Comparison of ENCODE assay signal across 7 mouse cellular contexts in the genomic region with DNA sequence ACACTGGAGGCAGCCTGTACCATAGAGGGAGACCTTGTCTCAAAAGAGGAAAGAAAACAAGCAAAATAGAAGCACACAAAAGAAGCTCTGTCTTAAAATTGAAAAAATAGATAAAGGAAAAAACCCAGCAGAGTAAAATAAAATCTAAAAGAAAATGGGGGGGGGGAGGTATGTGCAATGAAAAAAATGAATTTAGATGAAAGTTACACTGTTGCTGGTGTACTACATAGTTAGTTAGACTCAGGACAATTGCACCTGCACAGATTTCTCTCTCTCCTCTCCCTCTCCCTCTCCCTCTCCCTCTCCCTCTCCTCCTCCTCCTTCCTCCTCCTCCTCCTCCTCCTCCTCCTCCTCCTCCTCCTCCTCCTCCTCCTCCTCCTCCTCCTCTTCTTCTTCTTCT. TPM values are rescaled to one million over a fixed set of nuclear protein-coding genes. Genes with fewer than 3 reads are reported as not detected.
A peak's percentile ranks its signal among the peaks of the same experiment; 100 is the strongest.
DNase-seq lines count a peak whose midpoint lies in the region; ATAC-seq and TF ChIP-seq lines count a peak whose summit lies in the region.

TSS of gene Scarb2 (minus strand) at position 101 of the 400 bp plus-strand sequence.

- H3K4me3 ChIP-seq in CH12.LX (replicated peaks in 1 of 3; ENCODE audit: low read depth in 2 of 3, low read length in 2 of 3, poor library complexity in 1 of 3) (peak within 1 kb of the TSS; percentile 79 to 93 (median 92)), ES-E14 (ENCODE audit: insufficient read depth in 1 of 2, low read depth in 1 of 2, low read length in 2 of 2, poor library complexity in 1 of 2, severe bottlenecking in 1 of 2) (peak within 1 kb of the TSS; percentile 91 to 92)
- H3K4me3 ChIP-seq in forebrain, embryonic 16.5 days (replicated peaks; ENCODE audit: low read length), result peak within 1 kb of the TSS; percentile 95
- peak within 1 kb of the TSS; percentile 64 for H3K4me3 ChIP-seq in hindbrain, embryonic 14.5 days (replicated peaks; ENCODE audit: low read length)
- H3K4me3 ChIP-seq in liver, postnatal 0 days (ENCODE audit: low read depth, low read length), result peak within 1 kb of the TSS; percentile 85

- H3K9me3 ChIP-seq in CH12.LX (replicated peaks; ENCODE audit: low read length) (peaks cover 6% of the 10 kb centered on the region), ES-E14 (ENCODE audit: control insufficient read depth, insufficient read depth, low read depth, low read length) (no peaks in the 10 kb centered on the region)
- H3K9me3 ChIP-seq in forebrain, embryonic 16.5 days (ENCODE audit: control insufficient read depth, low read length), result no peaks in the 10 kb centered on the region
- no peaks in the 10 kb centered on the region for H3K9me3 ChIP-seq in hindbrain, embryonic 14.5 days (ENCODE audit: control insufficient read depth, low read length)
- H3K9me3 ChIP-seq in liver, postnatal 0 days (ENCODE audit: low read length), result no peaks in the 10 kb centered on the region

- no peak for TF ChIP-seq CTCF in CH12.LX (conservative IDR thresholded peaks at IDR 0.05 in 1 of 2, IDR thresholded peaks at IDR 0.05 in 1 of 2; ENCODE audit: low read depth in 2 of 2, low read length in 2 of 2)
- TF ChIP-seq CTCF in liver, postnatal 0 days (IDR thresholded peaks at IDR 0.05; ENCODE audit: low read depth), result no peak

- H3K36me3 ChIP-seq in CH12.LX (replicated peaks in 1 of 2; ENCODE audit: control insufficient read depth in 1 of 2, insufficient read depth in 1 of 2, low read length in 1 of 2), result no peaks in the 10 kb centered on the region
- H3K36me3 ChIP-seq in ES-E14 (ENCODE audit: control insufficient read depth, insufficient read depth, low read length, poor library complexity, severe bottlenecking), result no peaks in the 10 kb centered on the region
- no peaks in the 10 kb centered on the region for H3K36me3 ChIP-seq in forebrain, embryonic 16.5 days (ENCODE audit: control insufficient read depth, insufficient read depth)
- no peaks in the 10 kb centered on the region for H3K36me3 ChIP-seq in hindbrain, embryonic 14.5 days (replicated peaks; ENCODE audit: control insufficient read depth, insufficient read depth)
- no peaks in the 10 kb centered on the region for H3K36me3 ChIP-seq in liver, postnatal 0 days (replicated peaks; ENCODE audit: insufficient read depth, low read length)

- TF ChIP-seq EP300 in CH12.LX (IDR thresholded peaks at IDR 0.05; ENCODE audit: low read length), result no peak
- no peak for TF ChIP-seq EP300 in liver, postnatal 0 days (IDR thresholded peaks at IDR 0.05; ENCODE audit: low read depth)

- dilution Hi-C loops in CH12.LX (cut with MboI; ENCODE audit: extremely low pct_ligation_motif_present, extremely low pct_unique_long_range_greater_than_20kb, low sequenced_read_pairs), result no loop called here

- in situ Hi-C loops in CH12.LX (cut with MboI; ENCODE audit: low pct_ligation_motif_present, low pct_unique_long_range_greater_than_20kb, low sequenced_read_pairs) (loop anchor here (5.0 to 10.0 kb wide), 2 partner anchors 44 to 62 kb away; no protein-coding TSS in a partner anchor), ES-E14 (cut with MboI; ENCODE audit: low sequenced_read_pairs in 2 of 2, unreplicated experiment in 2 of 2) (no loop called here)

- TF ChIP-seq RAD21 in CH12.LX (IDR thresholded peaks at IDR 0.05; ENCODE audit: low read depth, low read length), result no peak

- no peaks in the 10 kb centered on the region for H3K79me2 ChIP-seq in CH12.LX (replicated peaks; ENCODE audit: control insufficient read depth, extremely low read depth, insufficient read depth, poor library complexity, severe bottlenecking)

- no peak for DNase-seq in CH12.LX (ENCODE audit: extremely low read depth)
- DNase-seq in ES-E14 (ENCODE audit: low read depth, low spot score), result no peak
- DNase-seq in hindbrain, embryonic 14.5 days (ENCODE audit: low spot score), result no peak
- DNase-seq in liver, postnatal 0 days, result no peak
- no peak for DNase-seq in adipocyte (ENCODE audit: low spot score)

- H3K4me1 ChIP-seq in CH12.LX (ENCODE audit: control insufficient read depth in 1 of 2, insufficient read depth in 2 of 2), result peaks cover 11 to 38% of the 10 kb centered on the region in 2 experiments
- H3K4me1 ChIP-seq in ES-E14 (ENCODE audit: control insufficient read depth in 2 of 2, insufficient read depth in 2 of 2, low read length in 2 of 2, poor library complexity in 1 of 2), result peaks cover 4% of the 10 kb centered on the region in 2 experiments; a peak in 2 of 4 replicates
- peaks cover 23% of the 10 kb centered on the region for H3K4me1 ChIP-seq in forebrain, embryonic 16.5 days (replicated peaks; ENCODE audit: control insufficient read depth, insufficient read depth, low read length)
- peaks cover 21% of the 10 kb centered on the region for H3K4me1 ChIP-seq in hindbrain, embryonic 14.5 days (replicated peaks; ENCODE audit: control insufficient read depth, insufficient read depth, low read length)
- peaks cover 28% of the 10 kb centered on the region for H3K4me1 ChIP-seq in liver, postnatal 0 days (ENCODE audit: insufficient read depth)

- no peak for ATAC-seq in forebrain, embryonic 16.5 days
- ATAC-seq in hindbrain, embryonic 14.5 days (ENCODE audit: low FRiP score), result no peak
- ATAC-seq in liver, postnatal 0 days, result no peak
- ATAC-seq in frontal cortex, adult (ENCODE audit: low TSS enrichment), result no peak

- no peak within 1 kb of the TSS for H3K27ac ChIP-seq in CH12.LX (ENCODE audit: insufficient read depth, low read depth)
- peak within 1 kb of the TSS; percentile 24; the same call in 1 of the 2 replicates for H3K27ac ChIP-seq in ES-E14 (ENCODE audit: insufficient read depth, low read depth, low read length, poor library complexity, severe bottlenecking)
- peak within 1 kb of the TSS; percentile 99 for H3K27ac ChIP-seq in forebrain, embryonic 16.5 days (ENCODE audit: low read length)
- peak within 1 kb of the TSS; percentile 98 for H3K27ac ChIP-seq in hindbrain, embryonic 14.5 days
- peak within 1 kb of the TSS; percentile 98 for H3K27ac ChIP-seq in liver, postnatal 0 days (ENCODE audit: low read depth)

- H3K9ac ChIP-seq in CH12.LX (ENCODE audit: insufficient read depth, low read depth), result peak within 1 kb of the TSS; percentile 39
- peak within 1 kb of the TSS; percentile 73 for H3K9ac ChIP-seq in ES-E14 (ENCODE audit: insufficient read depth, low read depth, low read length, poor library complexity, severe bottlenecking)
- H3K9ac ChIP-seq in forebrain, embryonic 16.5 days (replicated peaks; ENCODE audit: low read depth, low read length), result peak within 1 kb of the TSS; percentile 96
- peak within 1 kb of the TSS; percentile 89 for H3K9ac ChIP-seq in hindbrain, embryonic 14.5 days
- peak within 1 kb of the TSS; percentile 51; the same call in 1 of the 2 replicates for H3K9ac ChIP-seq in liver, postnatal 0 days (replicated peaks)

- TF ChIP-seq POLR2A in CH12.LX (IDR thresholded peaks at IDR 0.05; ENCODE audit: low read depth, low read length), result no peak

- peak within 1 kb of the TSS; percentile 77 for H3K4me2 ChIP-seq in CH12.LX (ENCODE audit: insufficient read depth, low read depth, poor library complexity, severe bottlenecking)
- H3K4me2 ChIP-seq in forebrain, embryonic 16.5 days (ENCODE audit: low read length), result peak within 1 kb of the TSS; percentile 90
- peak within 1 kb of the TSS; percentile 57 for H3K4me2 ChIP-seq in hindbrain, embryonic 14.5 days (replicated peaks)
- peak within 1 kb of the TSS; percentile 86 for H3K4me2 ChIP-seq in liver, postnatal 0 days (ENCODE audit: low read depth, low read length)

- no peaks in the 10 kb centered on the region for H3K27me3 ChIP-seq in CH12.LX (replicated peaks)
- H3K27me3 ChIP-seq in forebrain, embryonic 16.5 days (replicated peaks; ENCODE audit: control insufficient read depth, insufficient read depth, low read length), result no peaks in the 10 kb centered on the region
- no peaks in the 10 kb centered on the region for H3K27me3 ChIP-seq in hindbrain, embryonic 14.5 days (ENCODE audit: control insufficient read depth, insufficient read depth, low read length)
- no peaks in the 10 kb centered on the region for H3K27me3 ChIP-seq in liver, postnatal 0 days (ENCODE audit: insufficient read depth, low read length)

TF ChIP-seq in CH12.LX, 34 proteins besides CTCF, POLR2A, EP300 and RAD21:
- TF ChIP-seq ZMIZ1 (IDR thresholded peaks at IDR 0.05; ENCODE audit: low read depth, low read length) (no peak), TBP (conservative IDR thresholded peaks at IDR 0.05; ENCODE audit: low read depth, low read length) (no peak)

TF ChIP-seq in ES-E14, 5 proteins besides CTCF, POLR2A, EP300 and RAD21:
- TF ChIP-seq HCFC1 (IDR thresholded peaks at IDR 0.05; ENCODE audit: borderline replicate concordance, insufficient read depth, low read length), result no peak
- no peak for TF ChIP-seq ZC3H11A (IDR thresholded peaks at IDR 0.05; ENCODE audit: borderline replicate concordance, low read depth, low read length)
- no peak for TF ChIP-seq MAFK (IDR thresholded peaks at IDR 0.05; ENCODE audit: insufficient read depth, low read depth, low read length)
- TF ChIP-seq CHD2 (IDR thresholded peaks at IDR 0.05; ENCODE audit: low read depth, low read length), result no peak
- TF ChIP-seq ZNF384 (IDR thresholded peaks at IDR 0.05; ENCODE audit: low read depth, low read length), result no peak

RNA-seq across cellular contexts. Expression of gene Scarb2, which starts in this region (rescaled TPM):
- total RNA-seq in CH12.LX (2012; rRNA removed) (6.0 and 9.2 TPM in 2 replicates), CH12.LX (2014; rRNA removed) (9.5 and 11.2 TPM in 2 replicates), ES-E14 (2012; rRNA removed) (39.0 and 89.0 TPM in 2 replicates)
- polyA plus RNA-seq in CH12.LX (2012; ENCODE audit: insufficient read length, low read depth), result 6.5 and 7.2 TPM in 2 replicates
- polyA plus RNA-seq in forebrain, embryonic 16.5 days (2015; fragmentation: Nextera tagmentation; extraction: Ambion mirVana), result 25.1 and 27.0 TPM in 2 replicates
- polyA plus RNA-seq in hindbrain, embryonic 14.5 days (2014; fragmentation: Nextera tagmentation; extraction: Ambion mirVana), result 18.9 and 20.2 TPM in 2 replicates
- 16.3 and 16.5 TPM in 2 replicates for polyA plus RNA-seq in liver, postnatal 0 days (2015; fragmentation: Nextera tagmentation; extraction: Ambion mirVana)

Comparison
In these comparisons a context has a peak if more than half of its experiments do, and no peak if none do; other contexts are left out.
1. H3K9ac ChIP-seq: peak in every context shown above with its lines; median percentile 96 in forebrain, embryonic 16.5 days; 89 in hindbrain, embryonic 14.5 days; 73 in ES-E14; 51 in liver, postnatal 0 days; 39 in CH12.LX.